Mouse (Mus musculus) gastrocnemius, adult 18-20 months (tissue): ENCODE measurements around the gene Bace2. TPM values are rescaled to one million over a fixed set of nuclear protein-coding genes. Genes with fewer than 3 reads are reported as not detected.

Experiments
- DNase-seq: peaks from one replicate; pipeline ENCODE4 v3.0.0; 2021; ENCODE audit warnings: low spot score
- total RNA-seq, 2 experiments: library from RNA; stranded (reverse); gene quantifications; 2 replicates each; pipeline ENCODE4 v1.2.3; 2021

Bace2 gene
- total RNA-seq, 2 experiments from 2014 or later = 1.5 to 3.1 TPM

DNA sequence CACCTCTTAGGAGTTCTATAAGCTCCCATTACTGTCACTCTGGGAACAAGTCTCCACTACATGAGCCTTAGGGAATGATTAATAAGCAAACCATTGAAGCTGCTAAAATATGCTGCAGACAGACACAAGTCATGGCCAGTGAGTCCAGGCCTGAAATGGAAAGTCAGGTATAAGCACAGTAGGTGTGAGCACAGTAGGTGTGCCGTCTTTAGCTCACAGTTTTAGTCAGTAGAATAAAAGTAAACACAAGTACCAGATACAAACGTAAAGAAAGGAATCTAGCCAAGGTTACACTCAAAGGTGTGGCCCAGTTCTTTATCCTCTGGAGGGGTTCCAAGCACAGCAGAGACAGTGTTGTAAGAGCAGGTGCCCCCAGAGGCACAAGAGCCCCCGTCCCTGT lies 110.9 kb downstream of the Bace2 start:
- DNase-seq = no peak

DNA sequence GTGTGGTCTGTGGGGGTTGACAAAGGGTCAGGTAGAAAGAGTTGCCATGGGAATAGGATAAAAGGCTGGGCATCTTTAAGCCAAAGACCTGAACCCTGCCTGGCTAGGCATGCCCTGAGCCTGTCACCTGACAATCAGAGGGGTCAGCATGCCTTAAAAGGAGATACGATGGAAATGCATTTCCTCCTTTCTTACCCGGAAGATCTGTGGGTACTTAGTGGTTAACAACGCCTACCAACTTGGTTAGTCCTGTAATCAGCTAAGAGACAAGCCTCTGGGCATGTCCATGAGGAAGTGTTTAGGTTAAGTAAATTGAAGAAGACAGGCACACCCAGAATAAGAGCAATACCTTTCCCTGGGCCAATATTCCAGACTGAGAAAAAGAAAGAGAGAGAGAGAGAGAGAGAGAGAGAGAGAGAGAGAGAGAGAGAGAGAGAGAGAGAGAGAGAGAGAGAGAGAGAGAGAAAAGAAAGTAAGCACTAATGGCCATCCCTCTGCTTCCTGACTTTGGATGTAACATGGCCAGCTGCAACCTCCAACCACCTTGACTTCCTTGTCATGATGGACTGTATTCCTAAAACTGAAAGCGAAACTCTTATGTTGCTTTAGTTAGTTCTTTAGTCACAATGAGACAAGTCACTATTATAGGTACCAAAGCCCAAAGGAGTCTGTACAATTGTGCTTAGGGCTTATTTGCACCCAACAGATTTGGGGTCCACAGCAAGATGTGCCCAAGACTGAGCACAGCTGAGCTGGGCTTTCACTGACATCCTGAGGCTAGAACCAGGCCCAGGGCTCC lies 111.7 kb downstream of the Bace2 start:
- no peak for DNase-seq

DNA sequence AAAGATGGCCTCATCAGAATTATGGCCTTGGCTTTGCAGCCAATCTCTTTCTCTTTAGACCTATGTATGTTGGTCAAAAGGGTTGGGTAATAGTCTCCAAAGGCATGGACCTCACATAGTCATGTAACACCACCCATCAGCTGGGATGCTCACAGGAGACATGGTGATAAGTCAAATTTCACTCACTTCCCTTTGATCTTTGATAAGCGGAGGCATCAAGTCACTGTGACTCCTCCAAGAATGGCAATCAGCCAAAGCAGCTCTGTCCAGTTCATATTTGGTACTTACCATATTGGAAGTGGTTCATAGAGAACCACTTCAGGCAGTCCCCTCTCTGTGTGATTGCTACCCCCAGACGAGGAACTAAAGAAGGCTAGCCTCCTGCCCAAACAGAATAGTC lies 118.1 kb downstream of the Bace2 start:
- no peak for DNase-seq

DNA sequence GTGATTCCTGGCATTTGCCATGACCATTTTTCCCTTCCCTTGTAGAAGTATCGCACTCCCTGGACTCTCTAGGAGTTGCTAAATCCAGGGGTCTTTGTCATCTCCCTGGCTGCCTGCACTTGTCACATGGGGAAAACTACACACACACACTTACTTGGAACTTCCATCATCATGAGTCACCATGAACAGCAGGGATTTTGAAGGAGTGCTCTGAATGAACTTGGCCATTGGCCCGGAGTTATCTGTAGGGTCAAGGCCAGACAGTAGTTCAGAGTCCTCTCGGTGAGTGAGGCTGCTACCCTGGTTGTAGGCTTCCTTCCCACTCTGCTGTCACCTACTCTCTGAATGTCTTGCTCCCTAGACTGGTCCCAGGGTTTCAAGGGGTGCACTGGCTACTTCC lies 119.0 kb downstream of the Bace2 start:
- peak; percentile 15 for DNase-seq

DNA sequence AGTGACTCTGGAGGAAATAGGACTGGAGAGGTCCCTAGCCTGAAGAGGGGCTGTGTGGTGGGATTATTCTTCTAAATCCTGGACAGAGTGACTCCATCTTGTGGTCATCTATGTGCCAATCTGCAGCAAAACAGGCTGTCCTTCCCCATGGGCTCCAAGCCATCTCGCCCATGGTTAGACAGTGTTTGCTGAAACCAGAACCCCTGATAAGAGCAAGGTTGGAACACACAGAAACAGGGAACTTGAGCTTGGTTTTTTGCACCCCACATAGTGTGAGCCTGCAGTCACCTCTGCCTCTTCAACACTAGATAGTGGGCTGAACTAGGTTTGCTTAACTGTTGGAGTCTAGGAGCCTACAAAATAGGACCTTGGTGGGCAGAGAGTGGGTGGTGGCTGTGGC lies 120.0 kb downstream of the Bace2 start:
- DNase-seq = no peak

DNA sequence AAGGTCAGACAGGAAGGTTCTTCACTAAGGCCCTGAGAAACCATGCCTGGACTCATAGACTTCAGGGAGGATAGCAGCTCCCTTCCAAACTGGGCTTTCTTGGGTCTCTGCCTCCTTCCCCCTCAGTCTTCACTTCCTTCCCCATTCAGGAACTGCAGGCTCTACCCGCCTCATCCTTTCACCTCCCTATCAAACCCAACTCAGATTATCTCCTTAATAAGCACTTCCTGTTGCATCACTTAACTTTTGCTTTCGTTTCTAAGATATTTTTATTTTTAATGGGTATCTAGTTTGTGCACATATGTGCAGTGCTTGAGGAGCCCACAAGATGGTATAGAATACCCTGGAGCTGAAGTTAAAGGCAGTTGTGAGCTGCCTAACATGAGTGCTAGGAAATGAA lies 122.1 kb downstream of the Bace2 start:
- DNase-seq = no peak

DNA sequence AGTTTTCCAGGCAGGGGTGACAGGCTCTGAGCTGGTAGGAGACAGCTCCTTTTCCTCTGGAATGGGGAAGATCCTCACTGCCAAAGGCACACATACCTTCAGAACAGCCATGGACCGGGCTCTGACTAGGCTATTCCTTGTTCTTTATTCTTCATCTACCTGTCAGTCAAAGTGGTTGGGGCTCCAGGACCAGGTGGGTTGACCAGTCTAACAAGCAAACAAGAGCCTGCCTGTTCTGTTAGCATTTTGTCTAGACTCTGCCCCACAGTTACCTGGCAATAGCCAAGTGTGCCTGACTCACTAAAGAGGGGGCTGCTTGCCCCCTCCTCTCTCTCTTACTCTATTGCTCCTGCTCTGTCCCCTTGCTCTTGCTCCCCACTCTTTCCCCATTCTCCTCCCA lies 135.8 kb downstream of the Bace2 start:
- DNase-seq = no peak

Other genes with a start within 250 kb of the Bace2 start
- gene Dscam, start 186.0 kb upstream of the Bace2 start, total RNA-seq = not detected
- gene Mx1, start 106.2 kb downstream of the Bace2 start, total RNA-seq = under 1 TPM; 0.23 to 0.88 TPM
- not detected for gene Fam3b, start 158.1 kb downstream of the Bace2 start, total RNA-seq